Mouse (Mus musculus): ENCODE measurements around the gene Bicral. TPM values are rescaled to one million over a fixed set of nuclear protein-coding genes. Genes with fewer than 3 reads are reported as not detected.

The Bicral gene
- polyA plus RNA-seq (2017; shearing (Covaris generic)) = 23.4 TPM

DNA sequence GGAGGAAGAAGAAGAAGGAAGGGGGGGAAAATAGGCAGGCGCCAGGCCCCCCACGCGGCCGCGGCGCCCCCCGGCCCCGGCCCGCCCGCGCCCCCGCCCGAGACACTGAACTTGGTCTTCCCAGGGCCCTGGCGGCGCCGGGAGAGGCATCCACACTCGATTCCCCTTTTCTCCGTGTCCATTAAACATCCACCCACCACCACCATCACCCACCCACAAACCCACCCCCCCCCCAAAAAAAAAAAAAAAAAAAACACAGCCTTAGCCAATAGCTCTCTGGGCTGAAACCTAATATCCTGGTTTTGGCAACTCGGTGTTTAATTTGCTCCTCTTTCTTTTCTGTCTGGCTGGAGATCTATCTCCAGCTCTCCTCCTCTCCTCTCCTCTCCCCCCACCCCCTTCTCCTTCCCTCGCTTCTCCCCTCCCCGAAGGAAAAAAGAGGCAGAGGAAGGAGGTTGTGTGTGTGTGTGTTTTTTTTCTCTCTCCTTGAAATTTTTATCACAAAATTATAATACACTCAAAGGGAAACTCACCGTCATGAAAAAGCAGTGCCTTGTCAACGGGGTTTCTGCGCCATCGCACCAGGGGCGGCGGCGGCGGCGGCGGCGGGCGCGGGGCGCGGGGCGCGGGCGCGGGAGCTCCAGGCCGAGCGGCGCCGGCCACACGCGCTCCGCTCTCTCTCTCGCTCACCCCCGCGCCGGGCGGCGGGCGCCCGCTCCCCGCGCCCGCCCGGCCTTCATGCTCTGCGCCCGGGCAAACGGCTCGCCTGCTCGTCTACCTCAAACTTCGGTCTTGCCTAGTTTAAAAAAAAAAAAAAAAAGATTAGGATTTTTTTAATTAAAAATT is at the start of gene Bicral:
TSS of gene Bicral (minus strand) at position 580 of the 846 bp plus-strand sequence.

DNA sequence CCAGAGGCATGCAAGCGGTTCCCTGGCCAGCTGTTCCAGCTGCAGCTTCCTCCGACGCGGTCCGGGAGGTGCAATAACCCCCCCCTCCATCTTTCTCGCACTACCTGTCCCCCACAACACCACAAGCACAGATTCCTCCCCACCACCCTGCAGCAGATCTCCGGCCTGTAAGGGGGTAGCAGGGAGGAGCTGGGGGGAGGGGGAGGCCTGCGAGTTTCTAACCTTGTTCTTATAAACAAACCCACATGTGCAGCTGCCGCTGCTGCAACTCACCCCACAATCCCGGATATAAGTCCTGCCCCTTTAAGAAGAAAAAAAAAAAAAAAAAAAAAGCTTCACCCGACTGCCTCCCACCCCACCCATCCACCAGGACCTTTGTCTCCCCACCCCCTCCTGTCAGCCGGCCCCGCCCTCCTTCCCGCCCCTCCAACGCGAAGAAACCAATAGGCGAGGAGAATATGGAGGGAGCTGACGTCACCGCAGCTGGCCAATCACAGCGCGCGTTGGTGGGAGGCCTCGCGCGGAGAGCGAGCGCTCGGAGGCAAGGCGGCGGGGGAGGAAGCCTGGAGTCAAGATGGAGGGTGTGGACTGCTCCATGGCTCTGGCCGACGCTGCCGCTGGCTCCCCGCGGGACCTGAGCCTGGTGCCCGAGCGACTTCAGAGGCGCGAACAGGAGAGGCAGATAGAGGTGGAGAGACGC is 32.0 kb upstream of the Bicral start, which contains the start of gene Tbcc:
TSS of gene Tbcc (plus strand) at position 569 of the 700 bp plus-strand sequence.

DNA sequence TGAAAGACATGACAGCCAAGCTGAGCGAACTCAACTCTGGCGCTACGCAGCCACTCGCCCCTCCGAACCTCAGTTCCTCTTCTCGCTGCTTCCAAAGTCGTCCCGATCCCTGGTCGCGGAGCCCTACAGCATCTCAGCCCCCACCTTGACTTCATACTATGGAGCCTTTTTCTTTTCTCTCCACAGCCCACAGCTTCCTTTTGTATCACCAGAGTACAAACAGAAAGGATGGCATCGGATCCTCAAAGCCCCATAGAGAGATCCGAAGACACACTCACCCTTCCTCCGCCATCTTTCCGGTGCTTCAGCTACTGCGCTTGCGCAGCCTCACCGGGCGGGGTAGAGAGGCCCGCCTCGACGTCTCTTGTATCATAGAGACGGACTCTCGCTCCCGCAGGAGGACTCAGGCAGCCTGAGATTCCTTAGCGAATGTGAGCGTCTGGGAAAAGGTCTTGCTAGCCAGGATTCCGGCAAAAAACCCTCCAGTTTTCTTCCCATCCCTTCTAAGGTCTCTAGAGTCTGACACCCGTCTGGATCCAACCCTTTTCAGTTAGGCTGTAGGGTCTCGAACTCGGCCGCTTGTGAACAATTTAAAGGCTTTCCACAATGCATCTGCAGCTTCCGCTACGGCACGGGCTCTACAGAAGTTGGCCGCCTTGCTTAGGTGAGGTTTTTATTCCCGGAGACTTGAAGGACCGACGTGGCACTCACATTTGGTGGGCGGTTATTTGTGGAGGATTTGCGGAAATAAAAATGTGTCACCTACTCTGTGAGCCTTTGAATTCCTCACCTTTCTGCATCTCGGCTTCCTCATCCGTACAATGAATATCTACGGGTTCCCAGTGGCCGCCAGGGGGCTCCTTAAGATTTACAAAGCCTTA is 75.7 kb downstream of the Bicral start, which contains the start of gene Rpl7l1:
TSS of gene Rpl7l1 (minus strand) at position 332 of the 881 bp plus-strand sequence.

DNA sequence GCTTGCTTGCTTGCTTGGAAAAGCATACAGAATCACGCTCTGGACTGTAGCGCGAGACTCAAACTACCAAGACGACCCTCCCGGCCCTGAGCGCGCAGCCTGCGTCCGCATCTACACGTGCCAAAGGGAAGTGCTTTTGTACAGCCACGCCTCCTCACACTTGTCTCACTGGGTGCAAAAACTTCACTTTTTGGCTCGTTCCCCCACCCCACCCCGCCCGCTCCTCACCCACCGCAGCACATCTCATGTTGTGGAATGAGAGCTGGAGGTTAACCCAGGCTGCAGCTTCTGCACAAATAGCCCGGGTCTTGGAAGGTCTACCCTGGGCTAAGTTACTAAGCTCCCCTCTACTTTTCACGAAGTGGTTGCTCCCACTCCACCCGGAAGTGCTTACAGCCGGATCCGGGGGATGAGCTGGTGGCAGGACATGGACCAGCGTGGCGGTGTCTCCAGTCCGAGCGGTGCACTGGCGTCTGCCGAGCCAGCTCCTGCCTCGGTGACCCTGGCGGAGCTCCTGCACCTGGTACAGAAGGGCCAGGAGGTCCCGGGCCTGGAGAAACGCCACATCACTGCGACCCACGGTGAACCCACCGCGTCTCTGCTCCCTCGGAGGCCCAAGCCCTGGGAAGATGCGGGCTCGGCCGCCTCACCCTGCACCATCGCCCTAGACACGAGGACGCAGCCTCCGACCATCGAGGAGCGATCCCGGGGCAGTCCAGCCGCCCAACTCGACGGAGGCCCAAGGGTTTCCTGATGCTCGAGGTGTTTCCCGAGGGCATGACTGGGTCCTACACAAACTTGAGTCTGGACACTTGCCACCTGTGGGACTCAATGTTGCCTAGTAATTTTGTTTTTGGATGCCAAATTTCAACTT is 85.6 kb downstream of the Bicral start, which contains the start of gene 2310039H08Rik:
TSS of gene 2310039H08Rik (plus strand) at position 232 of the 874 bp plus-strand sequence.

DNA sequence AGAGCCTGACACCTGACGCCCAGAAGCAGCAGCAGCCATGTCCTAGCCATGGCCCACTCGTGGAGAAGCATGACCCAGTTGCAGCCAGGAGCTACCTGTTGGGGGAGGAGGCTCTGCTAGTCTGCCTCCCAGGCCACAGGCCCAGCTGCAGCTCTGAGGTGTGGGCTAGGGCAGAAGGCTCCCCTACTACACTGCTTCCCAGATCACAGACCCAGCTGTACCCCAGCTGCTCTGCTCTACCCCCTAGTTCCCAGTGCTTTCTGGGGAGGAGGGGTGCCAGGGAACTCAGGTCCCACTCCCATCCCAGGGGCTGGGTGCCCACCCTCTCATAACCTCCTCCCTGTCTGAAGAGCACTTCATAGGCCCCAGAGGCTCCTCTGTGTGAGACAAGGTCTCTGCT is 94.7 kb downstream of the Bicral start, which contains the start of gene Ptcra:
TSS of gene Ptcra (minus strand) at position 169 of the 400 bp plus-strand sequence.

DNA sequence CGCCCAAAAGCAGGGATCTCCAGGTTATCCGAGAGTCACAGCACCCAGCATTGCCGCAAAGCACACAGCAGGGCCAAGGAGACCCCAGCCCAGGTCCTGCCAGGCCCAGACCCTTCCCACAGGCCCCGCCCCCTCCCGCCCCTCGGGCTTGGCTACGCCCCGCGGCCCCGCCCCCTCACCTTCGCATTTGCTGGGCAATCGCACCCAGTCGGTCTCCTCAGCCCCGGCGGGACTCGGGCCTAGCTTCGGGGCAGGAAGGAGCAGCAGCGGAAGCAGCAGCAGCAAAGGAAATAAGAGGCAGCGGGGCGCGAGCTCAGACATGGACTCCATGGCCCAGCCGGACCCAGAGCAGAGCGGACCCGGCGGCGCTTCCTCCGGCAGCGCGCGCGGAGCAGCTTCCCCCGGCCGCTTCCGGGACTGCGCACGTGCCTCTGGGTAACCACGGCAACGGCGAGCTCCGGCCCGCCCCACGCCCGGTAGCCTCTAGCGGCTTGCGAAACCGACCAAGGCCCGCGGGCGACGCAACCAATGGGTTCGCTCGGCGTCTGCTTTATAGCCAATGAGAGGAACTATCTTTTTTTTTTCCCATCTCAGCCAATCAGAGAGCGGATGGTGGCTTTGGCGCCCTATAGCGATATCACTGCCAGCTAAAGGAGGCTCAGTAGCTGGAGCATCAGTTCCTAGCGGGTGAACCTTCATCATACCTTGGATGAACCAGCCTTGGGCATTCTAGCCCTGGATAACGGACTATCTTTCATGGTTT is 106.3 kb downstream of the Bicral start, which contains the start of gene Cnpy3:
TSS of gene Cnpy3 (minus strand) at position 421 of the 763 bp plus-strand sequence.

Other genes starting within 250 kb of the Bicral start
- not detected for gene Ptk7, start 229.0 kb downstream of the Bicral start, polyA plus RNA-seq (2017; shearing (Covaris generic))
- gene Klc4, start 212.5 kb downstream of the Bicral start, polyA plus RNA-seq (2017; shearing (Covaris generic)) = 15.9 TPM
- gene Mrpl2, start 212.3 kb downstream of the Bicral start, polyA plus RNA-seq (2017; shearing (Covaris generic)) = 31.6 TPM
- gene Cul7, start 208.1 kb downstream of the Bicral start, polyA plus RNA-seq (2017; shearing (Covaris generic)) = 2.1 TPM
- 31.0 TPM for gene Rrp36, start 184.1 kb downstream of the Bicral start, polyA plus RNA-seq (2017; shearing (Covaris generic))
- 74.9 TPM for gene Mea1, start 179.7 kb downstream of the Bicral start, polyA plus RNA-seq (2017; shearing (Covaris generic))
- 80.9 TPM for gene Klhdc3, start 177.6 kb downstream of the Bicral start, polyA plus RNA-seq (2017; shearing (Covaris generic))
- 49.1 TPM for gene Ppp2r5d, start 153.4 kb downstream of the Bicral start, polyA plus RNA-seq (2017; shearing (Covaris generic))
- 27.7 TPM for gene Pex6, start 147.0 kb downstream of the Bicral start, polyA plus RNA-seq (2017; shearing (Covaris generic))
- not detected for gene Gnmt, start 129.3 kb downstream of the Bicral start, polyA plus RNA-seq (2017; shearing (Covaris generic))
- 48.9 TPM for gene Cnpy3, start 106.3 kb downstream of the Bicral start, polyA plus RNA-seq (2017; shearing (Covaris generic))
- gene Ptcra, start 94.8 kb downstream of the Bicral start, polyA plus RNA-seq (2017; shearing (Covaris generic)) = not detected
- gene 2310039H08Rik, start 85.8 kb downstream of the Bicral start, polyA plus RNA-seq (2017; shearing (Covaris generic)) = 19.9 TPM
- gene Rpl7l1, start 75.8 kb downstream of the Bicral start, polyA plus RNA-seq (2017; shearing (Covaris generic)) = 68.0 TPM
- gene Tbcc, start 32.2 kb upstream of the Bicral start, polyA plus RNA-seq (2017; shearing (Covaris generic)) = 21.7 TPM
- not detected for gene Prph2, start 52.0 kb upstream of the Bicral start, polyA plus RNA-seq (2017; shearing (Covaris generic))
- gene Ubr2, start 152.1 kb upstream of the Bicral start, polyA plus RNA-seq (2017; shearing (Covaris generic)) = 86.3 TPM